Mouse (Mus musculus) cerebellum, adult 9-10 months (tissue): ENCODE measurements around the gene Cmtm2b.
"Not testable (repeated sequence)": the region's sequence is repeated elsewhere in the genome, so short reads cannot be mapped to it uniquely, and the experiment has no call there.

Experiments used
- DNase-seq: peaks from one replicate; pipeline ENCODE4 v3.0.0; 2022

Cmtm2b gene

GRCm38 (mm10) chr8:104321930-104322329, at the start of gene Cmtm2b:
Gene Cmtm2b (plus strand): TSS chr8:104322230.
- not testable (repeated sequence) for DNase-seq

DNA sequence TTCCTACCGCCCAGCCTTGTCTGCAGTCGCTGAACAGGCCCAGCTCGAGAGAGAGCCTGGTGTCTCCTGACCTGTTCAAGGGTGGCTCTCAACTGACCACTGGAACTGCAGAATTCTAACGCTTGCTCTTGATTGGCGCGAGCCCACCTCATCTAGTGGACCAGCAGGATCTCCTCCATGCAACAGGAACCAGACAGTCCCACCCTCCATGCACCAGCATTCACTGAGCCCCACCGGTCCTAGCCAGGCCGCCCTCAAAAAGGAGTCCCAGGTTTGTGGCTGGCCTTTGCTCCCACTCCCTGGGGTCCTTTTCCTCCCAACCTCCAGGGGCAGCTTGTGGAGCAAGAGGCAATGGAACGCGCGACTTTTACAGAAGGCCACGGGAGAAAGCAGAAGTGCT, 28.9 kb upstream of the Cmtm2b start, which contains the start of gene Cmtm2a:
Cmtm2a (minus strand) TSS at position 101 of the 400 bp plus-strand sequence.
- DNase-seq, result not testable (repeated sequence)

DNA sequence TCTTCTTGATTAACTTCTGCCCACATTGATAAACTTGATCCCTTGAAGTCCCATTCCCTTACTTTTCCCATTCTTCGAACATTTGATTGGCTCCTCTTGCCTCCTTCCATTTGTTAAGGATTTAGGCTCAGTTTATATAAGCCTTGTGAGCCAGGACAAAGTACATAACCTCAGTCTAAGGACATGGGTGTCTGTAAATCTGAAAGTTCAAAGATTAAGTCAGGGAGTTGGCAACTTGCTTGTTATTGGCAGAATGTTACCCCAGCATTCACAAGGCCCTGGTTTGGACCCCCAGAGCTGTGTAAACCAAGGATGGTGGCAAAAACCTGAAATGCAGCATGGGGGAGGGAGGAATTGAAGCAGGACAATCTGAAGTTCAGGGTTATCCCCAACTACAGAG, 27.6 kb upstream of the Cmtm2b start:
- no peak for DNase-seq

GRCm38 (mm10) chr8:104301577-104301976, 20.5 kb upstream of the Cmtm2b start:
- not testable (repeated sequence) for DNase-seq

DNA sequence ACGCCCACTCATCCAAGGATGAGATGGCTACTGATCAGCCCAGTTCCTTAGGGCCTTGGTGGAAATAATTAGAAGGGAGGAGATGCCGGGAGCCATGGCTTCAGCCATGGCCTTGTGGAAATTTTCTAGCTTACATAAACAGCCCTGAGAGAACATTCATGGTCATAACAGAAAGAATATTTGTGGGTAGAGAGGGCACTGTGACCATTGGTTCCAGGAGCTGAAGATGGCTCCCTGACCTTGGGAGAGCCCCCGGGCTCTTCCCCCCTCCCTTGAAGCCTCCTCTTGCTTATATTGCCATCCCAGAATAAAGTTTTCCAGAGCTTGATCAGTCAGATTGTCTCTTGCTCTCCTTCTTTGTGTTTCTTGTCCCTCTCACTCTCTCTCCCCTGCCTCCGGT, 19.5 kb upstream of the Cmtm2b start:
- DNase-seq, result not testable (repeated sequence)

DNA sequence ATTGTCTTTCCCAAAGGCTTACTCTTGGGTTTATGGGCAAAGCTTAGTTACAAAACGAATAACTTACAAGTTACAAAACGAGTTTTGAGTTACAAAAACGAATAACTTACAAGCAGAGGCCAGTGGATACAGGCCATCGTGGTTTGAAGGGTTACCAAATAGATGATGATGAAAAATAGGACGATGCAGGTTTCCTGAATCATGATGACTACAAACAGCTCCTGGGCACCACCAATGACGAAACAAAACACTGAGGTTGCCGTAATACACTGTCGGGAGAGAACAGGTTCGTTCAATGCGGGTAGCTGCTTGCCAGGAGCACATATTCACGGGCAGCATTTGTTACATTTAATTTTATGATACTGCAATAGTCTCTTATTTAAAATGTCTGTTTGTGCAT, 17.1 kb upstream of the Cmtm2b start:
- DNase-seq, result no peak

DNA sequence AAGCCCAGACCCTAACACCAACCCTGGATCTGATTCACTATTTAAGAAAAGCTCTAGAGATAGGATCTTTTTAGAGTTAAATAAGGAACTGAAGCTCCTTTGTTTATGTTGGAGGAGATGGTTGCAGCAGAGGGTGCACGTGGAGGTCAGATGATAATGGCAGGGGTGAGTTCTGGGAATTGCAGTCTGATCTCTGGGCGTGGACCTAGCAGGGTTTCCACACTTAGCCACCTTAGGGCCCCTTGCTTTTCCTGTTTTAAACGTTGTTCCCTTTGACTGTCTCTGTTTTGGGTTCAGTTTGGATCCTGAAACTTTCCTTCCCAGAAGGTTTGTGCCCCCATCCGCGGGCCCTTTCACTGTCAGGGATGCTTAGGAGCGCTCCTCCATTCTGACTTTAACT, 13.7 kb upstream of the Cmtm2b start:
- DNase-seq, result not testable (repeated sequence)

DNA sequence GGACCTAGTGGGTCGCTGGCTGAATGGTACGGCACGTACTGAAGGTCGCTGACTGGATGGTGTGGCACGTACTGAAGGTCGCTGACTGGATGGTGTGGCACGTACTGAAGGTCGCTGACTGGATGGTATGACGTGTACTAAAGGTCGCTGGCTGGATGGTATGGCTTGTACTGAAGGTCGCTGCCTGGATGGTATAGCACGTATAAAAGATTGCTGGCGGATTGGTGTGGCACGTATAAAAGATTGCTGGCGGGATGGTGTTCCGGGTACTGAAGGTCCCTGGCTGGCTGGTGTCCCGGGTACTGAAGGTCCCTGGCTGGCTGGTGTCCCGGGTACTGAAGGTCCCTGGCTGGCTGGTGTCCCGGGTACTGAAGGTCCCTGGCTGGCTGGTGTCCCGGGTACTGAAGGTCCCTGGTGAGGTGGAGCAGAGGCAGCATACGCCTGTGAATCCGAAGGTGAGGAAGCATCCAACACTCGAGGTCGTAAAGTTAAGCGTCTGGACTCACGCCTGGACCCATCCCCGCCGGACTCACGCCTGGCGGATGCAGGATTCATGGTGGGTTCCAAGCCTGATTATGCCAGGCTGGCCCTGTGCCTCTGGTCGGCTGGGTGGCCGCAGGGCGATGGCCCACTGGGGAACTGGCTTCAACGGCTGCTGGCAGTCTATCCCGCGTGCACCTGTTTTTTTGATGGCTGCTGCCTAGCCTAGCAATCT, 12.4 kb upstream of the Cmtm2b start, which contains the start of the genes Gm45711 and Cmtm1:
Gm45711 (minus strand) TSS at position 641 of the 715 bp plus-strand sequence.
Cmtm1 (minus strand) TSS at position 705 of the 715 bp plus-strand sequence.
- peak; percentile 26 for DNase-seq

DNA sequence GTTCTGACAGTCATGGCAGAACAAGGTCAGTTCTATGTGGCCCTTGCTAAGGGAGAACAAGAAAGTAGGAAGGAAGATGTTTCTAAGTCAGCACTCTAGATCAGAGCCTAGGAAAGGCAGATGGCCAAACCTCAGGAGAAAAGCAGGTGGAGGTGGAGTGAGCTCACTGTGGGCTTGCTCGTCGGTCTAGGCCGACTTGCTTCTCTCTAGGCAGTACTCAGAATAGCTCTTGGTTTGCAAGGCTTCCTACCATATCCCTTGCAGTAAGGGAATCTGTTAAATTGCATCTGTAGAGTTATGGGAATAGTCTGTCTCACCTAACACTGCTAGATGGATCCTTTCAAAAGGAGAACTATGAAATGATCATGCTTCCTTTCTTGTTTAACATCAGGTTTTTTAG, 10.0 kb upstream of the Cmtm2b start:
- DNase-seq, result not testable (repeated sequence)

GRCm38 (mm10) chr8:104313311-104313710, 8.7 kb upstream of the Cmtm2b start:
- no peak for DNase-seq

- DNase-seq, result not testable (repeated sequence)
Measured at GRCm38 (mm10) chr8:104321267-104321666, 763 bp upstream of the Cmtm2b start, which contains the start of gene Gm11020. Gene Gm11020 (plus strand): TSS chr8:104321567.

DNA sequence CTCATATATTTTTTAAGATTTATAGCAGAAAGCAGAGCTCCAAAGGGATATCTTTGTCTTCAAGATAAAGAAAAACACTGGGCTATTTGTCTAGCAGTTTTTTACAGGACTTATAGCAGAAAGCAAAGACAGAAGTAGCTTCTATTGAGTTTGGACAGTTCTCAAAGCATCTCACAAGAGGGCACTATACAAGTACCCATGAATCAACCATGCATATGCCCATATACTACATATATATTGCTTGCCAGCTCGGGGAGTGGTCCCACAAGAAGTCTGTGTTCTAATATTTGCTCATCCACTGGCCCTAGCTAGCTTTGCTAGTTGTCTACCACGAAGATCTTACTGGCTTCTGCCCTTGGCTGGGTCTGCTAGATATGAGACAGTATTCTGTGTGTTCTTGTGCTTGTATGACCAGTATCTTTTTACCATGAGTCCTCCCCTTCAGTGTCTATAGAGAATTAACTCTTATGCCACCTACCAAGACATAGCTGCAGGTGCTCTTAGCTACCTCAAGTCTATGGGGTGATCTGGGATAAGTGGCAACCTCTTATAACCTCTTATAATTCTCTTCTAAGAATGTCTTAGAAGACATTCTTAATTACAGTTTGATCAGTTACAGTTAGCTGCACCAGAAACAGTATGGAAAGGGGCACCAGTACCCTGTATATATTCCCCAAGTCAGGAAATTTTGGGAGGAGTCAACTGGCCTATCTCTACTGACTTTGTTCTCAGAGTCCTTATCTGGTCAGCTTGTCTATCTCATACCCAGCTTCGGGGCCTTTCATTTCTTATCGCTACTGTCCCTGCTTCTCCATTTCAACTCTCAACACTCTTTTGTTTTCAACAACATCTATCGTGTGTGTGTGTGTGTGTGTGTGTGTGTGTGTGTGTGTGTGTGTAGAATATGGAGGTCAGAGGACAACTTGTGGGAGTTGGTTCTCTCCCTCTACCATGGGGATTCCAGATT, 10.9 kb downstream of the Cmtm2b start:
- no peak for DNase-seq

GRCm38 (mm10) chr8:104333786-104334185, 11.8 kb downstream of the Cmtm2b start:
- DNase-seq, result no peak

- DNase-seq, result no peak
Measured at GRCm38 (mm10) chr8:104334196-104334595, 12.2 kb downstream of the Cmtm2b start.

GRCm38 (mm10) chr8:104336806-104337205, 14.8 kb downstream of the Cmtm2b start:
- no peak for DNase-seq

- no peak for DNase-seq
Measured at GRCm38 (mm10) chr8:104337890-104338289, 15.9 kb downstream of the Cmtm2b start.

GRCm38 (mm10) chr8:104339229-104339982, 17.4 kb downstream of the Cmtm2b start, which contains the start of gene Cmtm3:
Gene Cmtm3 (plus strand): TSS chr8:104339410.
- no peak for DNase-seq

DNA sequence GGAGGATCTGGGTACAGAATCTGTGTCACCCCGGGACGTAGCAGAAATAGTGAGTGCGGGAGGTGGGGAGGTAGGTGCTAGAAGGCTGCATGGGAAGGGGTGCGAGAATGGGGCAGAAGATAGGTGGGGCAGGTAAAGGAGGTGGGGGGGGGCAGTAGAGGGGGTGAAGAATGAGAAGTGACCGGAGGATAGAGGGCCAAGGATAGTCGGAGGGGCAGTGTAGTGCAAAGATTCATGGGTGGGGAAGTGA, 17.9 kb downstream of the Cmtm2b start:
- no peak for DNase-seq

GRCm38 (mm10) chr8:104340233-104341105, 18.4 kb downstream of the Cmtm2b start:
- DNase-seq, result peak; percentile 38

DNA sequence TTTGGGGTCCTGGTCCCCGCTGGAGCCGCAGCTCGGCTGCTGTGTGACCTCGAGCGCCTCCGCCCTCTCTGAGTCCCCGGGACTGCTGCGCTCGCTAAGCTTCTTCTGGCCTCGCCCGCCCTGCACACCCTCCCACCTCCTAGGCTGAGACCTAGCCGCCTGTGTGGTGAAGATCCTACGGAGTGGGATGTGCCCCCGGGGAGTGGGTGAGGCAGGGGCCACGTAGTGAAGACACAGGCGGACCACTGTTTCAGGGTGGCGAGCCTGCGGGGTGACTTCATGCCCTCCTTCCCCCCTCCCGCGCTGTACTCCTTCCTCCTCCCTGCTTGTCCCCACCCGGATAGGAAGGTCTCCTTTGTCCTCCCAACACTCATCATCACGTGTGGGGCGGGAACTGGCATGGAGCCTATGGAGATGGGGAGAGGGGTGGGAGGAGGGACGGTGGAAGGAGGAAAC, 19.1 kb downstream of the Cmtm2b start:
- no peak for DNase-seq

DNA sequence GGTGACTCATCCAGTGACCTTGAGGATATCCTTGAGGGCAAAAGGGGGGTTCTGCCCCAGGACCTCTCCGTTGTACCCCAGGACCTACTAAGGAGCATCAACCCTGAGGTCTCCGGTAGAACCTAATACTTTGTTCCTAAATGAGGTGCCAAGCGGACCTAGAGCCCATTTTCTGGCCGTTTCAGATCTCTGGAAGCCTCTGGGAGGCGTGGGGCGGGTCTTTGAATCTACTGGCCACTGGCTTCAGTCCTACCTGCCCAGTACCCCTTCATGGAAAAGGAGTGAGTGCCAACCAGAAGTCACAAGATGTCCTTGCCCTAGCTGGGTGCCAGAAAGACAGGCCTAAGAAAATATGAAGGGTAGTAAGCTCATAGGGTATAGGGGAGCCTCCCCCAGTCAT, 19.6 kb downstream of the Cmtm2b start:
- DNase-seq, result no peak

- no peak for DNase-seq
Measured at GRCm38 (mm10) chr8:104342426-104342825, 20.4 kb downstream of the Cmtm2b start.
